Mouse (Mus musculus): ENCODE data around the gene Dnal4.

GRCm38 (mm10) chr15:79808658-79809057, 31.0 kb upstream of the Dnal4 start:
- TF ChIP-seq GATA1 (IDR thresholded peaks at IDR 0.05; ENCODE audit: low read length) (no peak), TAL1 (IDR thresholded peaks at IDR 0.05; ENCODE audit: low read length) (no peak)
